In the genomic region with DNA sequence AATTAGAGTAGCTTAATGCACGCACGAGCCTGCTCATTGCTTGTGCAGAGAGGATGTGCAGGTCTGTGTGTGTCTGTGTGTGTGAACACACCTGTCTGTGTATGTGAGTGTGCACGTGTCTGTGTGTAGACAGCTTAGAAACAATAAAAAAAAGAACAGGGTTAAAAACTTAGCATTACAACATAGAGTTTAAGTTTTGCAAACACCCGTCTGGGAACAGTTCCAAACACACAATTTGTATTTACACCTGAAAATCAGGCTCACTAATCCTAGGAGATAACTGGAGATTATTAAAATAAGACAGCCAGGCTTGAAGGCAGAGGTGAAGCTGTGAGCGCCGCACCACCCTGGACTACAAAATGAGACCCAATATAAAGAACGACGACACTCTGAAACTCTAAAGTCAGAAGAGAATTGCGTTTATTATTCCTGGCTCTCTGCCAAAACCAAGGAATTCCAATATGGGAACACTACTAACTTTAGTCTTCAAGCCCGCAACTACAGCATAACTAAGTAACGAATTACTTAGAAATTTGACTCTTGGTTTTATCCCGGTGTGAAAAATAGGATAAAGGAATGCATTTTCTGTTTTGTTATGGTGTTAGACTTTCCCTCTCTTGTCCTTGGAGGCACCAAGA, we compare ENCODE assay signal across 8 mouse cellular contexts. TPM values are rescaled to one million over a fixed set of nuclear protein-coding genes. Genes with fewer than 3 reads are reported as not detected.
DNase-seq lines count a peak whose midpoint lies in the region; ATAC-seq and TF ChIP-seq lines count a peak whose summit lies in the region.

No protein-coding gene starts in this region.

- 22% methylated on average over 12 of the region's 12 CpGs for WGBS in kidney, embryonic 16.5 days
- WGBS in hindbrain, embryonic 14.5 days = 34% methylated on average over 12 of the region's 12 CpGs
- 32% methylated on average over 12 of the region's 12 CpGs for WGBS in midbrain, embryonic 15.5 days
- WGBS in thymus, adult 2 months = 61% methylated on average over 12 of the region's 12 CpGs

- no peak for TF ChIP-seq CTCF in thymus, adult 2 months (IDR thresholded peaks at IDR 0.05; ENCODE audit: borderline replicate concordance, control insufficient read depth, extremely low read depth, insufficient read depth, low read length, poor library complexity)

- H3K36me3 ChIP-seq in kidney, embryonic 16.5 days (ENCODE audit: insufficient read depth, low read length) = peaks cover 11% of the 10 kb centered on the region
- peaks cover 9% of the 10 kb centered on the region; the same call in 1 of the 2 replicates for H3K36me3 ChIP-seq in hindbrain, embryonic 14.5 days (replicated peaks; ENCODE audit: control insufficient read depth, insufficient read depth)
- H3K36me3 ChIP-seq in midbrain, embryonic 15.5 days (replicated peaks) = no peaks in the 10 kb centered on the region
- H3K36me3 ChIP-seq in thymus, adult 2 months (ENCODE audit: control insufficient read depth, insufficient read depth, low read length) = peaks cover 2% of the 10 kb centered on the region

- peaks cover 14% of the 10 kb centered on the region for H3K4me1 ChIP-seq in kidney, embryonic 16.5 days (ENCODE audit: insufficient read depth, low read length)
- peaks cover 3% of the 10 kb centered on the region for H3K4me1 ChIP-seq in brown adipose tissue, adult 24 weeks (ENCODE audit: control insufficient read depth, insufficient read depth, insufficient read length, low read length)
- H3K4me1 ChIP-seq in hindbrain, embryonic 14.5 days (replicated peaks; ENCODE audit: control insufficient read depth, insufficient read depth, low read length) = 0 out of 2 replicates have a peak, but pooled peaks cover 11% of the 10 kb centered on the region
- peaks cover 22% of the 10 kb centered on the region for H3K4me1 ChIP-seq in midbrain, embryonic 15.5 days
- 0 out of 2 replicates have a peak, but pooled peaks cover 7% of the 10 kb centered on the region for H3K4me1 ChIP-seq in thymus, adult 2 months (replicated peaks; ENCODE audit: control insufficient read depth, insufficient read depth, low read length)

- ATAC-seq in kidney, embryonic 16.5 days (ENCODE audit: low FRiP score, low TSS enrichment) = no peak
- no peak for ATAC-seq in hindbrain, embryonic 14.5 days (ENCODE audit: low FRiP score)
- no peak for ATAC-seq in midbrain, embryonic 15.5 days (replicated peaks)
- no peak for ATAC-seq in erythroid progenitor cell, adult 5-6 weeks (replicated peaks; ENCODE audit: low FRiP score, poor library complexity, severe bottlenecking)

- TF ChIP-seq POLR2A in thymus, adult 2 months (IDR thresholded peaks at IDR 0.05; ENCODE audit: control insufficient read depth, extremely low read depth, insufficient read depth, low read length, poor library complexity) = no peak

- no peaks in the 10 kb centered on the region for H3K27me3 ChIP-seq in kidney, embryonic 16.5 days (ENCODE audit: insufficient read depth, low read length)
- no peaks in the 10 kb centered on the region for H3K27me3 ChIP-seq in hindbrain, embryonic 14.5 days (ENCODE audit: control insufficient read depth, insufficient read depth, low read length)
- H3K27me3 ChIP-seq in midbrain, embryonic 15.5 days (replicated peaks) = no peaks in the 10 kb centered on the region
- H3K27me3 ChIP-seq in thymus, adult 2 months (ENCODE audit: control insufficient read depth, insufficient read depth, low read length) = no peaks in the 10 kb centered on the region

- H3K9me3 ChIP-seq in kidney, embryonic 16.5 days (ENCODE audit: low read length) = no peaks in the 10 kb centered on the region
- no peaks in the 10 kb centered on the region for H3K9me3 ChIP-seq in hindbrain, embryonic 14.5 days (ENCODE audit: control insufficient read depth, low read length)
- H3K9me3 ChIP-seq in midbrain, embryonic 15.5 days = no peaks in the 10 kb centered on the region

- H3K4me3 ChIP-seq in kidney, embryonic 16.5 days (ENCODE audit: low read length) = peak overlapping the region; percentile 65
- H3K4me3 ChIP-seq in brown adipose tissue, adult 24 weeks (ENCODE audit: insufficient read depth, low read depth, low read length) = peak overlapping the region; percentile 79
- H3K4me3 ChIP-seq in hindbrain, embryonic 14.5 days (replicated peaks; ENCODE audit: low read length) = peak overlapping the region; percentile 67
- peak overlapping the region; percentile 81 for H3K4me3 ChIP-seq in midbrain, embryonic 15.5 days
- no peak overlapping the region for H3K4me3 ChIP-seq in thymus, adult 2 months (ENCODE audit: control insufficient read depth, insufficient read depth, low read length)

- DNase-seq in kidney, adult 8-10 months = no peak
- peak; percentile 59 for DNase-seq in hindbrain, embryonic 14.5 days (ENCODE audit: low spot score)
- DNase-seq in adrenal gland, postnatal 25 days = no peak
- no peak for DNase-seq in thymus, adult 2 months

- peak overlapping the region; percentile 59 for H3K27ac ChIP-seq in kidney, embryonic 16.5 days (ENCODE audit: low read length)
- peak overlapping the region; percentile 57 for H3K27ac ChIP-seq in brown adipose tissue, adult 24 weeks (replicated peaks; ENCODE audit: low read depth, low read length)
- H3K27ac ChIP-seq in hindbrain, embryonic 14.5 days = no peak overlapping the region
- no peak overlapping the region for H3K27ac ChIP-seq in midbrain, embryonic 15.5 days
- no peak overlapping the region for H3K27ac ChIP-seq in thymus, adult 2 months (ENCODE audit: control insufficient read depth, insufficient read depth, low read length)

- H3K4me2 ChIP-seq in kidney, embryonic 16.5 days (replicated peaks; ENCODE audit: low read depth, low read length) = peak overlapping the region; percentile 51
- peak overlapping the region; percentile 74 for H3K4me2 ChIP-seq in hindbrain, embryonic 14.5 days (replicated peaks)
- peak overlapping the region; percentile 72 for H3K4me2 ChIP-seq in midbrain, embryonic 15.5 days

- H3K9ac ChIP-seq in kidney, embryonic 16.5 days (replicated peaks; ENCODE audit: low read length) = peak overlapping the region; percentile 75; the same call in 1 of the 2 replicates
- no peak overlapping the region for H3K9ac ChIP-seq in hindbrain, embryonic 14.5 days
- no peak overlapping the region for H3K9ac ChIP-seq in midbrain, embryonic 15.5 days

RNA-seq across cellular contexts. Expression of a gene that starts 1.3 kb away (rescaled TPM):
- 150 and 164 TPM in 2 replicates for polyA plus RNA-seq in kidney, embryonic 16.5 days (2015; fragmentation: Nextera tagmentation; extraction: Ambion mirVana)
- polyA plus RNA-seq in brown adipose tissue, adult 24 weeks (2012; ENCODE audit: insufficient read depth, insufficient read length, missing spikeins) = 2,059 and 2,452 TPM in 2 replicates
- 62.6 and 69.6 TPM in 2 replicates for polyA plus RNA-seq in hindbrain, embryonic 14.5 days (2014; fragmentation: Nextera tagmentation; extraction: Ambion mirVana)
- polyA plus RNA-seq in midbrain, embryonic 15.5 days (2015; fragmentation: Nextera tagmentation; extraction: Ambion mirVana) = 55.8 and 56.2 TPM in 2 replicates
- 686 and 739 TPM in 2 replicates for total RNA-seq in adrenal gland, postnatal 25 days (2021)
- 53.6 and 69.1 TPM in 2 replicates for polyA plus RNA-seq in thymus, adult 2 months (2012; rRNA removed)
- 16.3 and 18.0 TPM in 2 replicates for total RNA-seq in erythroid progenitor cell, adult 5-6 weeks (2015; ENCODE audit: low replicate concordance)
- 8.3 and 38.5 TPM in 2 replicates for total RNA-seq in erythroid progenitor cell, adult 5-6 weeks (2017; ENCODE audit: low replicate concordance)

RNA-seq across cellular contexts. Expression of a gene that starts 30.1 kb away (rescaled TPM):
- 0.53 and 0.65 TPM in 2 replicates for polyA plus RNA-seq in kidney, embryonic 16.5 days (2015; fragmentation: Nextera tagmentation; extraction: Ambion mirVana)
- polyA plus RNA-seq in brown adipose tissue, adult 24 weeks (2012; ENCODE audit: insufficient read depth, insufficient read length, missing spikeins) = not detected in 2 replicates
- 11.3 and 14.0 TPM in 2 replicates for polyA plus RNA-seq in hindbrain, embryonic 14.5 days (2014; fragmentation: Nextera tagmentation; extraction: Ambion mirVana)
- 9.1 and 9.9 TPM in 2 replicates for polyA plus RNA-seq in midbrain, embryonic 15.5 days (2015; fragmentation: Nextera tagmentation; extraction: Ambion mirVana)
- not detected in 2 replicates for total RNA-seq in adrenal gland, postnatal 25 days (2021)
- 0.03 and 0.05 TPM in 2 replicates for polyA plus RNA-seq in thymus, adult 2 months (2012; rRNA removed)
- 1.4 TPM in 1 of 2 replicates, not detected in the other for total RNA-seq in erythroid progenitor cell, adult 5-6 weeks (2015; ENCODE audit: low replicate concordance)
- total RNA-seq in erythroid progenitor cell, adult 5-6 weeks (2017; ENCODE audit: low replicate concordance) = 0.13 TPM in 1 of 2 replicates, not detected in the other

RNA-seq across cellular contexts. Expression of a gene that starts 30.3 kb away (rescaled TPM):
- polyA plus RNA-seq in kidney, embryonic 16.5 days (2015; fragmentation: Nextera tagmentation; extraction: Ambion mirVana) = 55.0 and 58.7 TPM in 2 replicates
- 58.5 and 83.9 TPM in 2 replicates for polyA plus RNA-seq in brown adipose tissue, adult 24 weeks (2012; ENCODE audit: insufficient read depth, insufficient read length, missing spikeins)
- 54.8 and 58.4 TPM in 2 replicates for polyA plus RNA-seq in hindbrain, embryonic 14.5 days (2014; fragmentation: Nextera tagmentation; extraction: Ambion mirVana)
- 49.5 and 51.3 TPM in 2 replicates for polyA plus RNA-seq in midbrain, embryonic 15.5 days (2015; fragmentation: Nextera tagmentation; extraction: Ambion mirVana)
- 78.1 and 98.5 TPM in 2 replicates for total RNA-seq in adrenal gland, postnatal 25 days (2021)
- polyA plus RNA-seq in thymus, adult 2 months (2012; rRNA removed) = 67.2 and 81.7 TPM in 2 replicates
- 174 and 210 TPM in 2 replicates for total RNA-seq in erythroid progenitor cell, adult 5-6 weeks (2015; ENCODE audit: low replicate concordance)
- total RNA-seq in erythroid progenitor cell, adult 5-6 weeks (2017; ENCODE audit: low replicate concordance) = 142 and 143 TPM in 2 replicates

RNA-seq across cellular contexts. Expression of a gene that starts 37.2 kb away (rescaled TPM):
- 0.07 and 0.09 TPM in 2 replicates for polyA plus RNA-seq in kidney, embryonic 16.5 days (2015; fragmentation: Nextera tagmentation; extraction: Ambion mirVana)
- not detected in 2 replicates for polyA plus RNA-seq in brown adipose tissue, adult 24 weeks (2012; ENCODE audit: insufficient read depth, insufficient read length, missing spikeins)
- polyA plus RNA-seq in hindbrain, embryonic 14.5 days (2014; fragmentation: Nextera tagmentation; extraction: Ambion mirVana) = 0.32 TPM in 1 of 2 replicates, not detected in the other
- 0.17 and 0.22 TPM in 2 replicates for polyA plus RNA-seq in midbrain, embryonic 15.5 days (2015; fragmentation: Nextera tagmentation; extraction: Ambion mirVana)
- total RNA-seq in adrenal gland, postnatal 25 days (2021) = 0.33 and 0.38 TPM in 2 replicates
- 0.18 and 0.23 TPM in 2 replicates for polyA plus RNA-seq in thymus, adult 2 months (2012; rRNA removed)
- total RNA-seq in erythroid progenitor cell, adult 5-6 weeks (2015; ENCODE audit: low replicate concordance) = 0.72 TPM in 1 of 2 replicates, not detected in the other
- total RNA-seq in erythroid progenitor cell, adult 5-6 weeks (2017; ENCODE audit: low replicate concordance) = not detected in 2 replicates

Comparison
In these comparisons a context has a peak if more than half of its experiments do, and no peak if none do; other contexts are left out.
1. H3K27ac ChIP-seq: peak in kidney, embryonic 16.5 days (single experiment) and brown adipose tissue, adult 24 weeks (single experiment); none in hindbrain, embryonic 14.5 days (single experiment), midbrain, embryonic 15.5 days (single experiment) and thymus, adult 2 months (single experiment).
2. RNA of a gene that starts 1.3 kb away (polyA plus RNA-seq): 2,059 to 2,452 TPM in brown adipose tissue, adult 24 weeks; 150 to 164 TPM in kidney, embryonic 16.5 days, 62.6 to 69.6 TPM in hindbrain, embryonic 14.5 days, 53.6 to 69.1 TPM in thymus, adult 2 months and 55.8 to 56.2 TPM in midbrain, embryonic 15.5 days; every median in the first group is over 10 times any median in the second.
3. Peak in every context shown above with its lines, with median percentiles within 50 percentile points of each other: H3K4me2 ChIP-seq.